Mouse (Mus musculus) mature B cell (primary cell): Measurements from ENCODE around the gene Pld3.

Experiments used
- in situ Hi-C: fragments of 300-500 bp; cut with MboI; formaldehyde crosslinking; loops from 2 replicates; pipeline ENCODE4 v1.14.3; 2019

Pld3 gene

GRCm38 (mm10) chr7:27486770-27487697 lies 66.0 kb downstream of the Pld3 start, which contains the start of gene Sertad1:
Gene Sertad1 (plus strand): TSS chr7:27486910.
- in situ Hi-C loops, result no loop called here

GRCm38 (mm10) chr7:27486102-27486769 lies 66.8 kb downstream of the Pld3 start:
- in situ Hi-C loops, result no loop called here

GRCm38 (mm10) chr7:27483860-27484259 lies 69.2 kb downstream of the Pld3 start:
- in situ Hi-C loops, result no loop called here
